Mouse (Mus musculus) ES-Bruce4 (cell line): ENCODE data around the gene Spag16.

Experiments
- CTCF ChIP-seq: IDR thresholded peaks from one replicate; pipeline ENCODE4 v1.8.1; 2011; ENCODE audit warnings: low read depth, low read length
- EP300 ChIP-seq: IDR thresholded peaks from 2 replicates; pipeline ENCODE4 v1.6.1; 2011; ENCODE audit warnings: low read depth, low read length; ENCODE audit not compliant: insufficient read depth
- POLR2A ChIP-seq: IDR thresholded peaks from one replicate; pipeline ENCODE4 v1.8.1; 2011; ENCODE audit warnings: low read length; ENCODE audit not compliant: insufficient read depth

DNA sequence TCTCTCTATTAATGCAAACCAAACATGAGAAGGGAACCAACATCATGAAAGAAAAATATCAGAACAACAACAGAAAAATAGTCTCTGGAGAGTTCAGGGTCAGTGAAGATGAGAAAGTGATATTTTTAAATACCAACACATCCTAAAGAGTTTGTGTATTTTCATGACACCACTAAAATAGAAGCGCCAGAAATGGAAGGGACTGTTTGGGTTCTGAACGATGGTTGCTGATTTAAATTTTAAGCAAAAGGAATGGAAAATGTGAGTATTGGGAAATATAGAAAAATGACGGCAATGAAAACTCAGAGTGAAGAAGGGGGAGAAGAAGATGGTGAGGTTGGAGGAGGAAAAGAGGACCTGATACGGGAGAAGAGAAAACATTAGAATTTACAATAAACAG lies 825.9 kb downstream of the Spag16 start:
- TF ChIP-seq CTCF = no peak
- no peak for TF ChIP-seq POLR2A
- no peak for TF ChIP-seq EP300
